Mouse (Mus musculus) CH12.LX (cell line): ENCODE data around the gene Arl8a.

Experiments used
- CTCF ChIP-seq, 2 experiments: IDR thresholded peaks in 1 of 2; conservative IDR thresholded peaks in 1 of 2; 2 replicates each; pipeline ENCODE4 v1.5.1; 2011 to 2012; ENCODE audit warnings: low read depth in 2 of 2, low read length in 2 of 2, improper control_type of control experiment in 1 of 2, inconsistent platforms in 1 of 2, mild to moderate bottlenecking in 1 of 2, moderate library complexity in 1 of 2
- JUND ChIP-seq: conservative IDR thresholded peaks from 2 replicates; pipeline ENCODE4 v1.6.1; 2011; ENCODE audit warnings: low read depth, low read length, improper control_type of control experiment
- MAZ ChIP-seq: IDR thresholded peaks from 2 replicates; pipeline ENCODE4 v1.6.1; 2012; ENCODE audit warnings: low read depth, mild to moderate bottlenecking, inconsistent platforms, low read length, improper control_type of control experiment, moderate library complexity
- POLR2A ChIP-seq: IDR thresholded peaks from 2 replicates; pipeline ENCODE4 v1.6.1; 2011; ENCODE audit warnings: low read depth, mild to moderate bottlenecking, improper control_type of control experiment, low read length
- ZNF384 ChIP-seq: IDR thresholded peaks from 2 replicates; pipeline ENCODE4 v1.6.1; 2012; ENCODE audit warnings: low read depth, low read length, improper control_type of control experiment, inconsistent platforms

GRCm38 (mm10) chr1:135130376-135131018 is 16.1 kb upstream of the Arl8a start:
- TF ChIP-seq CTCF (conservative IDR thresholded peaks at IDR 0.05 in 1 of 2, IDR thresholded peaks at IDR 0.05 in 1 of 2; ENCODE audit: low read depth in 2 of 2, low read length in 2 of 2) (no peak), MAZ (no peak), POLR2A (no peak), JUND (no peak), ZNF384 (peak; percentile 59)
